Mouse (Mus musculus): ENCODE data around the gene Prmt6. TPM values are rescaled to one million over a fixed set of nuclear protein-coding genes. Genes with fewer than 3 reads are reported as not detected.

Gene Prmt6
- 21.5 and 23.1 TPM in 2 replicates for polyA plus RNA-seq (2015; fragmentation: Nextera tagmentation; extraction: Ambion mirVana)

- 18% methylated on average over 38 of the region's 38 CpGs for WGBS
- DNase-seq (ENCODE audit: low spot score): peak; percentile 95
- H3K36me3 ChIP-seq (ENCODE audit: insufficient read depth, low read length): peaks cover 12% of the 10 kb centered on the region
- no peaks in the 10 kb centered on the region for H3K9me3 ChIP-seq (replicated peaks; ENCODE audit: low read length)
- peak within 1 kb of the TSS; percentile 91 for H3K27ac ChIP-seq
- H3K4me3 ChIP-seq (replicated peaks; ENCODE audit: low read depth, low read length): peak within 1 kb of the TSS; percentile 75
- TF ChIP-seq CTCF (IDR thresholded peaks at IDR 0.05; ENCODE audit: low read depth): no peak
- peak within 1 kb of the TSS; percentile 84 for H3K9ac ChIP-seq (ENCODE audit: low read depth, low read length)
- no peaks in the 10 kb centered on the region for H3K27me3 ChIP-seq (ENCODE audit: insufficient read depth, low read length)
- peak; percentile 88 for ATAC-seq (replicated peaks; ENCODE audit: low FRiP score, low read depth)
- peaks cover 12% of the 10 kb centered on the region for H3K4me1 ChIP-seq (replicated peaks; ENCODE audit: insufficient read depth, low read length)
- H3K4me2 ChIP-seq (ENCODE audit: low read length): peak within 1 kb of the TSS; percentile 65
Observed at GRCm38 (mm10) chr3:110250839-110251700, at the start of gene Prmt6. Gene Prmt6 (minus strand): TSS chr3:110250998.

GRCm38 (mm10) chr3:110290485-110291045 lies 39.8 kb upstream of the Prmt6 start:
- Histone ChIP-seq H3K9me3 (replicated peaks; ENCODE audit: low read length) (no peaks in the 10 kb centered on the region), H3K27ac (no peak overlapping the region), H3K36me3 (ENCODE audit: insufficient read depth, low read length) (no peaks in the 10 kb centered on the region), H3K4me3 (replicated peaks; ENCODE audit: low read depth, low read length) (no peak overlapping the region), H3K27me3 (ENCODE audit: insufficient read depth, low read length) (no peaks in the 10 kb centered on the region), H3K9ac (ENCODE audit: low read depth, low read length) (no peak overlapping the region), H3K4me1 (replicated peaks; ENCODE audit: insufficient read depth, low read length) (no peaks in the 10 kb centered on the region), H3K4me2 (ENCODE audit: low read length) (no peak overlapping the region)
- TF ChIP-seq CTCF (IDR thresholded peaks at IDR 0.05; ENCODE audit: low read depth): no peak
- WGBS: 72% methylated on average over 8 of the region's 8 CpGs
- ATAC-seq (replicated peaks; ENCODE audit: low FRiP score, low read depth) (no peak), DNase-seq (ENCODE audit: low spot score) (no peak)

DNA sequence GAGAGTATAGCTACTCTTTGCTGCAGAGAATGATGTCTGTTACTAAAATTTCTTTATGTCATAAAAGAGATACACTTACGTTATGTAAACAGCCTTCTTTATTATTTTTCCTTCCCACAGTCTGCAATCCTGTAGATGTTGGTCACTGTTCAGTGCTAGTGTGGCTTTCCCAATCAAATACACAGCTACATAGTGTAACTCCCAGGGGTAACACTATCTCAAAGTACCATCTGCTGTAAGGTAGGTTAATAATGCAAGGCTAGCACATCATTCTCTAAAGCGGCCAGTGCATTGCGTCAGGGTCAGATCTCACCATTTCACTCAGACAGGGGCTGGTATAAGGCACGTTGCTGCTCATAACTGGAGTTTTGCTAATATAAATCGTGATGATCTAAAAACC lies 31.9 kb upstream of the Prmt6 start:
- no peak for TF ChIP-seq CTCF (IDR thresholded peaks at IDR 0.05; ENCODE audit: low read depth)
- no peak overlapping the region for H3K27ac ChIP-seq
- H3K9me3 ChIP-seq (replicated peaks; ENCODE audit: low read length): no peaks in the 10 kb centered on the region
- no peak overlapping the region for H3K4me2 ChIP-seq (ENCODE audit: low read length)
- WGBS: 71% methylated on average over 5 of the region's 5 CpGs
- H3K4me1 ChIP-seq (replicated peaks; ENCODE audit: insufficient read depth, low read length): no peaks in the 10 kb centered on the region
- no peak overlapping the region for H3K9ac ChIP-seq (ENCODE audit: low read depth, low read length)
- no peak for DNase-seq (ENCODE audit: low spot score)
- ATAC-seq (replicated peaks; ENCODE audit: low FRiP score, low read depth): no peak
- H3K4me3 ChIP-seq (replicated peaks; ENCODE audit: low read depth, low read length): no peak overlapping the region
- H3K27me3 ChIP-seq (ENCODE audit: insufficient read depth, low read length): no peaks in the 10 kb centered on the region
- H3K36me3 ChIP-seq (ENCODE audit: insufficient read depth, low read length): no peaks in the 10 kb centered on the region

DNA sequence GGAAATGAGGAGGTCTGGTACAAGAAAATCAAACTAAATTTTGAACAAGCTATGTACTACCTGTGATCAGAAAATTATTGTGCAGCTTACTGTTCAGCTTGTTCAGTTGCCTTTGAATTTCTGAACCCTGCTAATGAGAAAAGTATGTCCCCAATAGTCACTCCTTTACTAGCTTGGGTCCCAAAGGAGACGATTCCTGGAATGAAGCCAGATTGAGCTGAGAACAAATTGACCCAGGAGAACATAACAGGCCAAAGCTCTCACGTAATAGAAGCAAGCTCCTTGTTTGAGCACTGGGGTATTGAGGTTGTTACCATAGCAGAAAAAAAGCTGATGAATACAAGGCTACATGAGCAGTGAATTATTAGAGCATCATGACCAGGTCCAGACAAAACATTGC lies 17.0 kb upstream of the Prmt6 start:
- no peak for ATAC-seq (replicated peaks; ENCODE audit: low FRiP score, low read depth)
- H3K27me3 ChIP-seq (ENCODE audit: insufficient read depth, low read length): no peaks in the 10 kb centered on the region
- TF ChIP-seq CTCF (IDR thresholded peaks at IDR 0.05; ENCODE audit: low read depth): no peak
- H3K4me2 ChIP-seq (ENCODE audit: low read length): no peak overlapping the region
- 56% methylated on average over 2 of the region's 2 CpGs for WGBS
- no peak overlapping the region for H3K27ac ChIP-seq
- H3K4me3 ChIP-seq (replicated peaks; ENCODE audit: low read depth, low read length): no peak overlapping the region
- no peaks in the 10 kb centered on the region for H3K36me3 ChIP-seq (ENCODE audit: insufficient read depth, low read length)
- H3K9me3 ChIP-seq (replicated peaks; ENCODE audit: low read length): no peaks in the 10 kb centered on the region
- H3K9ac ChIP-seq (ENCODE audit: low read depth, low read length): no peak overlapping the region
- H3K4me1 ChIP-seq (replicated peaks; ENCODE audit: insufficient read depth, low read length): no peaks in the 10 kb centered on the region
- no peak for DNase-seq (ENCODE audit: low spot score)

DNA sequence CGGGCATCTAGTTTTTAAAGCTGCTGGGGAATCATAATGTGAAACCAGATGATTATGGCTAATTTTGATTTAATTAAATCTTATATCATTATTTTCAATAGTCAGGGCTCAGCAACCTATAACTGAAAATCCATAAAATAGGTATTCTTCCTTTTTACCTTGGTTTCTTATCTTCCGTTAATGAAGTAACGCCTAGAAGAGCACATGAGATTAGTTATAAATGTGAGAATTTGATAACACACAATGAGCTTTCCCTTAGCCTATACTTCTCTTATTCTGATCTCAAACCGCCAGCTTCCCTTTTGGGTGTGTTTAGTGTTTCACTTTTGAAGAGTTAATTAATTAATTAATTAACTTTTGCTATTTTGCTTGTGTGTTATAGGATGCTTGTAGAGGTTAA lies 2.3 kb upstream of the Prmt6 start:
- Histone ChIP-seq H3K9ac (ENCODE audit: low read depth, low read length) (no peak overlapping the region), H3K4me3 (replicated peaks; ENCODE audit: low read depth, low read length) (no peak overlapping the region), H3K9me3 (replicated peaks; ENCODE audit: low read length) (no peaks in the 10 kb centered on the region), H3K4me2 (ENCODE audit: low read length) (no peak overlapping the region), H3K27me3 (ENCODE audit: insufficient read depth, low read length) (no peaks in the 10 kb centered on the region), H3K27ac (no peak overlapping the region), H3K4me1 (replicated peaks; ENCODE audit: insufficient read depth, low read length) (peaks cover 12% of the 10 kb centered on the region), H3K36me3 (ENCODE audit: insufficient read depth, low read length) (no peaks in the 10 kb centered on the region)
- no peak for TF ChIP-seq CTCF (IDR thresholded peaks at IDR 0.05; ENCODE audit: low read depth)
- 92% methylated on average over 4 of the region's 4 CpGs for WGBS
- no peak for ATAC-seq (replicated peaks; ENCODE audit: low FRiP score, low read depth)
- no peak for DNase-seq (ENCODE audit: low spot score)

- under 1% methylated on average over 83 of the region's 89 CpGs for WGBS
- H3K9ac ChIP-seq (ENCODE audit: low read depth, low read length): peak overlapping the region; percentile 84
Observed at GRCm38 (mm10) chr3:110249891-110250838, 633 bp downstream of the Prmt6 start.

More at GRCm38 (mm10) chr3:110249891-110250838, 633 bp downstream of the Prmt6 start:
- H3K36me3 ChIP-seq (ENCODE audit: insufficient read depth, low read length): peaks cover 12% of the 10 kb centered on the region
- H3K9me3 ChIP-seq (replicated peaks; ENCODE audit: low read length): no peaks in the 10 kb centered on the region
- H3K4me1 ChIP-seq (replicated peaks; ENCODE audit: insufficient read depth, low read length): peaks cover 12% of the 10 kb centered on the region
- H3K27ac ChIP-seq: peak overlapping the region; percentile 91
- H3K27me3 ChIP-seq (ENCODE audit: insufficient read depth, low read length): no peaks in the 10 kb centered on the region
- ATAC-seq (replicated peaks; ENCODE audit: low FRiP score, low read depth) (peak; percentile 94), DNase-seq (ENCODE audit: low spot score) (peak; percentile 81)
- peak overlapping the region; percentile 65 for H3K4me2 ChIP-seq (ENCODE audit: low read length)
- peak overlapping the region; percentile 75 for H3K4me3 ChIP-seq (replicated peaks; ENCODE audit: low read depth, low read length)
- TF ChIP-seq CTCF (IDR thresholded peaks at IDR 0.05; ENCODE audit: low read depth): 0 out of 2 replicates have a peak, but pooled peaks have one; percentile 5

All from kidney, postnatal 0 days (tissue).